Mouse (Mus musculus) frontal cortex, postnatal 10 days (tissue): ENCODE results near the gene Olfr1307.

Experiments
- DNase-seq, 2 experiments: peaks; one replicate each; pipeline ENCODE4 v3.0.0; 2022; ENCODE audit warnings: low spot score in 2 of 2, mixed read lengths in 1 of 2

The Olfr1307 gene

GRCm38 (mm10) chr2:111949340-111949739, at the start of gene Olfr1307:
Olfr1307 (minus strand) TSS chr2:111949440.
- no peak for DNase-seq

DNA sequence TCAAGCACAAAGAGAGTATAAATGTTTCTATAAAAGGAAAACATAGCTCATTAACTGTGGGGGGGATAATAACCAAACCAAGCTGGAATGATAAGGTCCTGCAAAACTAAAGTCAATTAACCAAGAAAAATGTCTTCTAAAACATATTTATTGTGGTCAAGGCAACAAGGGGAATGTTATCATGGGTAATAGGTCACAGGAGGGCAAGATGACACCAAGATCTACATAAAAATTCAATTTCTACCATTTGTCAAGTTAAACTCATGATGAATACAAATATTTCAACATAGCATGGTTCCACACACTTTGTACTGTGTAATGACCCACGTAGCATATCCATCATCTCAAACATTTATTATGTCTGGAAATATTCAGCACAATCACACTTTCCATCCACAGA, 40.9 kb upstream of the Olfr1307 start, which contains the start of gene Olfr1309:
Gene Olfr1309, minus strand, starts transcription at position 101 of the 400 bp plus-strand sequence.
- no peak for DNase-seq

GRCm38 (mm10) chr2:111964844-111965243, 15.6 kb upstream of the Olfr1307 start, which contains the start of gene Olfr1308:
Olfr1308 (minus strand) TSS chr2:111964944.
- no peak for DNase-seq

DNA sequence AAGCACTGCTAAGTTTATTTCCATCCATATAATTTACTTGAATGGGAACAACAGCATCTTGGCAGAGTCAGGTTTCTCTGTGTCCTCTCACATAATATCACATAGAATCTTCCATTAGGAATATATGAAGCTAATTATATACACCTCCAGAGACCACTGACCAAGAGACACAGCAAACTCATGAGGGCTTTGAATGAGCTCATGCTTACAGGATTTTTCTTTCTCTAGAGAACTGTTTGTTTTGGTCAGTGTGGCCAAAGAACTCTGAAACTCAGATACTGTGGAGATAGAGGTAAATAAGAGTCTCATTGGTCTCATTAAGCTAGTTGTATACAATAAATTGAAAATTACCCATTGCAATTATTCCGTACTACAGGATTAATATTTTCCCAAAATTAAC, 33.1 kb downstream of the Olfr1307 start, which contains the start of gene Olfr1306:
Gene Olfr1306, minus strand, starts transcription at position 101 of the 400 bp plus-strand sequence.
- no peak for DNase-seq
